Mouse (Mus musculus) small intestine, adult 2 months (tissue): ENCODE data around the gene Utp3.

Experiments
- CTCF ChIP-seq: fragments of 200-500 bp; IDR thresholded peaks from 2 replicates; pipeline ENCODE4 v1.5.1; 2012; ENCODE audit warnings: low read depth, mild to moderate bottlenecking, control low read depth, inconsistent platforms, low read length, moderate library complexity, mixed read lengths; ENCODE audit not compliant: insufficient replicate concordance, insufficient read length; ENCODE audit errors: extremely low read depth
- POLR2A ChIP-seq: fragments of 200-500 bp; IDR thresholded peaks from 2 replicates; pipeline ENCODE4 v1.6.1; 2012; ENCODE audit warnings: low read depth, mild to moderate bottlenecking, control low read depth, inconsistent platforms, low read length, moderate library complexity

DNA sequence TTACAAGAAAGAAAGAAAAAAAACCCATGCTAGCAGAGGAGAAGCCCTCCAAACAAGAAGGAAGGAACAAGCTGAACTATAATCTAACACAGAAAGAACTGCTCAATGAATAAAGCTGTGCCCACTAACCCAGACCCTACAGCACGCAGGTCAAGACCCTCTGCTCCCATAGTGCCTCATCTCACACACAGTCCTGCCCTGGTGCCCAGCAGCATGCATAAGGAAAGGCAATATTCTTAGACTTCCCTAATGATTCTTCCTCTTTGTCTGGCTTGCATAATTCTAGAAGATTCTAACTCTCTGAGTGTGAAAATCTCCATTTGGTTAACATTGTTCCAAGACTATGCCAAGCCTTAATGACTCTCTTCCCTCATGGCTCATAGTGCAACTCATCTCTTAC, 45.3 kb upstream of the Utp3 start:
- no peak for TF ChIP-seq CTCF
- no peak for TF ChIP-seq POLR2A
